Mouse (Mus musculus) intestine, postnatal 0 days (tissue): ENCODE results near the gene Adgrl4. TPM values are rescaled to one million over a fixed set of nuclear protein-coding genes. Genes with fewer than 3 reads are reported as not detected.

Experiments used
- ATAC-seq: fragments of 200-750 bp; cut with Nextera tagmentation; 2 replicates; pipeline ENCODE4 v1.8.0; 2017; ENCODE audit warnings: mild to moderate bottlenecking, moderate TSS enrichment, moderate library complexity
- H3K27ac ChIP-seq: fragments of 300-500 bp; sonication (generic); 2 replicates; pipeline ENCODE4 v1.5.1; 2014; ENCODE audit warnings: mild to moderate bottlenecking, low read depth, low read length, moderate library complexity
- H3K27me3 ChIP-seq: fragments of 300-500 bp; sonication (generic); replicated peaks from 2 replicates; pipeline ENCODE4 v1.6.1; 2014; ENCODE audit warnings: low read length, mixed read lengths; ENCODE audit not compliant: control insufficient read depth, insufficient read depth
- H3K36me3 ChIP-seq: fragments of 300-500 bp; sonication (generic); 2 replicates; pipeline ENCODE4 v1.6.1; 2014; ENCODE audit warnings: mild to moderate bottlenecking, moderate library complexity; ENCODE audit not compliant: control insufficient read depth, insufficient read depth
- H3K4me1 ChIP-seq: fragments of 300-500 bp; sonication (generic); replicated peaks from 2 replicates; pipeline ENCODE4 v1.6.1; 2014; ENCODE audit warnings: antibody characterized with exemption, low read length, mixed read lengths; ENCODE audit not compliant: control insufficient read depth, insufficient read depth
- H3K4me2 ChIP-seq: fragments of 300-500 bp; sonication (generic); replicated peaks from 2 replicates; pipeline ENCODE4 v1.6.1; 2014; ENCODE audit warnings: low read depth, mild to moderate bottlenecking, moderate library complexity
- H3K4me3 ChIP-seq: fragments of 300-500 bp; sonication (generic); 2 replicates; pipeline ENCODE4 v1.5.1; 2014; ENCODE audit warnings: low read depth, low read length
- H3K9ac ChIP-seq: fragments of 300-500 bp; sonication (generic); 2 replicates; pipeline ENCODE4 v1.6.1; 2014; ENCODE audit warnings: mild to moderate bottlenecking, low read depth, low read length
- H3K9me3 ChIP-seq: fragments of 300-500 bp; sonication (generic); 2 replicates; pipeline ENCODE4 v1.6.1; 2016; ENCODE audit warnings: mixed run types; ENCODE audit not compliant: control insufficient read depth
- CTCF ChIP-seq: sonication (generic); IDR thresholded peaks from 2 replicates; pipeline ENCODE4 v1.5.1; 2016; ENCODE audit warnings: low read depth, mild to moderate bottlenecking, control low read depth, antibody characterized with exemption, moderate library complexity
- WGBS: fragments of 180-500 bp; shearing (Covaris S2); extraction: QIAGEN DNeasy Blood & Tissue Kit; methylation state at CpG from one replicate; pipeline ENCODE4 v1.1.7; 2014; 5-methylcytosine and 5-hydroxymethylcytosine counted together
- polyA plus RNA-seq: library from polyadenylated mRNA; unstranded; fragments of >200 nt; fragmentation: Nextera tagmentation; extraction: Ambion mirVana; gene quantifications from 2 replicates; pipeline ENCODE4 v1.2.1, GENCODE M21; 2015

The Adgrl4 gene
- polyA plus RNA-seq, 1 experiment from 2014 or later, result 6.6 TPM

- Histone ChIP-seq H3K4me2 (no peak overlapping the region), H3K36me3 (no peaks in the 10 kb centered on the region), H3K4me1 (no peaks in the 10 kb centered on the region), H3K9ac (no peak overlapping the region), H3K27me3 (no peaks in the 10 kb centered on the region), H3K27ac (no peak overlapping the region), H3K9me3 (no peaks in the 10 kb centered on the region), H3K4me3 (no peak overlapping the region)
- 49% methylated on average over 5 of the region's 5 CpGs for WGBS
- TF ChIP-seq CTCF, result peak; percentile 64
- ATAC-seq, result no peak
These were observed 128.9 kb downstream of the Adgrl4 start for GRCm38 (mm10) chr3:151566629-151567028.

GRCm38 (mm10) chr3:151567541-151567940, 129.9 kb downstream of the Adgrl4 start:
- no peaks in the 10 kb centered on the region for H3K27me3 ChIP-seq
- no peak overlapping the region for H3K4me2 ChIP-seq
- no peak overlapping the region for H3K27ac ChIP-seq
- ATAC-seq, result no peak
- H3K9me3 ChIP-seq, result no peaks in the 10 kb centered on the region
- H3K4me3 ChIP-seq, result no peak overlapping the region
- TF ChIP-seq CTCF, result no peak
- WGBS, result 53% methylated on average over 3 of the region's 3 CpGs
- no peaks in the 10 kb centered on the region for H3K4me1 ChIP-seq
- no peak overlapping the region for H3K9ac ChIP-seq
- H3K36me3 ChIP-seq, result no peaks in the 10 kb centered on the region

- no peak for TF ChIP-seq CTCF
- no peak for ATAC-seq
- Histone ChIP-seq H3K9ac (no peak overlapping the region), H3K4me2 (no peak overlapping the region), H3K36me3 (no peaks in the 10 kb centered on the region), H3K27me3 (no peaks in the 10 kb centered on the region), H3K4me1 (no peaks in the 10 kb centered on the region), H3K4me3 (no peak overlapping the region), H3K27ac (no peak overlapping the region), H3K9me3 (no peaks in the 10 kb centered on the region)
- WGBS, result 88% methylated on average over 5 of the region's 5 CpGs
These were observed 134.4 kb downstream of the Adgrl4 start for GRCm38 (mm10) chr3:151572089-151572488.

- no peak for ATAC-seq
- H3K4me3 ChIP-seq, result no peak overlapping the region
- WGBS, result 84% methylated on average over 7 of the region's 7 CpGs
- TF ChIP-seq CTCF, result no peak
- no peak overlapping the region for H3K9ac ChIP-seq
- H3K4me2 ChIP-seq, result no peak overlapping the region
- no peaks in the 10 kb centered on the region for H3K9me3 ChIP-seq
- H3K27me3 ChIP-seq, result no peaks in the 10 kb centered on the region
- H3K36me3 ChIP-seq, result no peaks in the 10 kb centered on the region
- H3K4me1 ChIP-seq, result no peaks in the 10 kb centered on the region
- H3K27ac ChIP-seq, result no peak overlapping the region
These were observed 137.6 kb downstream of the Adgrl4 start for GRCm38 (mm10) chr3:151575292-151575691.

- Histone ChIP-seq H3K9ac (no peak overlapping the region), H3K4me3 (no peak overlapping the region), H3K9me3 (no peaks in the 10 kb centered on the region), H3K27ac (no peak overlapping the region), H3K36me3 (no peaks in the 10 kb centered on the region), H3K4me2 (no peak overlapping the region), H3K27me3 (no peaks in the 10 kb centered on the region), H3K4me1 (no peaks in the 10 kb centered on the region)
- no peak for ATAC-seq
- WGBS, result 85% methylated on average over 3 of the region's 3 CpGs
- TF ChIP-seq CTCF, result no peak
These were observed 138.5 kb downstream of the Adgrl4 start for GRCm38 (mm10) chr3:151576155-151576554.

- Histone ChIP-seq H3K27me3 (no peaks in the 10 kb centered on the region), H3K4me3 (no peak overlapping the region), H3K36me3 (no peaks in the 10 kb centered on the region), H3K27ac (no peak overlapping the region), H3K4me1 (no peaks in the 10 kb centered on the region), H3K9me3 (no peaks in the 10 kb centered on the region), H3K9ac (no peak overlapping the region), H3K4me2 (no peak overlapping the region)
- TF ChIP-seq CTCF, result no peak
- no peak for ATAC-seq
These were observed 154.2 kb downstream of the Adgrl4 start for GRCm38 (mm10) chr3:151591904-151592303.
